Mouse (Mus musculus) intestine, embryonic 15.5 days (tissue): ENCODE results near the gene Nat14. TPM values are rescaled to one million over a fixed set of nuclear protein-coding genes. Genes with fewer than 3 reads are reported as not detected.
A peak's percentile ranks its signal among the peaks of the same experiment; 100 is the strongest.

ENCODE experiments used
- ATAC-seq: fragments of 200-750 bp; cut with Nextera tagmentation; 2 replicates; pipeline ENCODE4 v1.8.0; 2017; ENCODE audit warnings: moderate TSS enrichment, moderate library complexity
- H3K27ac ChIP-seq: fragments of 300-500 bp; sonication (generic); 2 replicates; pipeline ENCODE4 v1.5.1; 2015; ENCODE audit warnings: mild to moderate bottlenecking, inconsistent platforms
- H3K27me3 ChIP-seq: fragments of 300-500 bp; sonication (generic); replicated peaks from 2 replicates; pipeline ENCODE4 v1.6.1; 2015; ENCODE audit warnings: inconsistent platforms
- H3K36me3 ChIP-seq: fragments of 300-500 bp; sonication (generic); 2 replicates; pipeline ENCODE4 v1.6.1; 2015; ENCODE audit warnings: inconsistent platforms
- H3K4me1 ChIP-seq: fragments of 300-500 bp; sonication (generic); replicated peaks from 2 replicates; pipeline ENCODE4 v1.6.1; 2015; ENCODE audit warnings: inconsistent platforms
- H3K4me2 ChIP-seq: fragments of 300-500 bp; sonication (generic); replicated peaks from 2 replicates; pipeline ENCODE4 v1.6.1; 2015; ENCODE audit warnings: mild to moderate bottlenecking, inconsistent platforms
- H3K4me3 ChIP-seq: fragments of 300-500 bp; sonication (generic); replicated peaks from 2 replicates; pipeline ENCODE4 v1.5.1; 2015; ENCODE audit warnings: inconsistent platforms
- H3K9ac ChIP-seq: fragments of 300-500 bp; sonication (generic); 2 replicates; pipeline ENCODE4 v1.6.1; 2015; ENCODE audit warnings: inconsistent platforms
- H3K9me3 ChIP-seq: fragments of 300-500 bp; sonication (generic); 2 replicates; pipeline ENCODE4 v1.6.1; 2016; ENCODE audit warnings: inconsistent platforms
- WGBS: fragments of 180-500 bp; shearing (Covaris S2); methylation state at CpG from one replicate; pipeline ENCODE4 v1.1.7; 2015; 5-methylcytosine and 5-hydroxymethylcytosine counted together
- polyA plus RNA-seq: library from polyadenylated mRNA; unstranded; fragments of >200 nt; fragmentation: Nextera tagmentation; extraction: Ambion mirVana; gene quantifications from 2 replicates; pipeline ENCODE4 v1.2.1, GENCODE M21; 2015

Nat14 gene
- polyA plus RNA-seq, 1 experiment from 2014 or later: 3.0 TPM

DNA sequence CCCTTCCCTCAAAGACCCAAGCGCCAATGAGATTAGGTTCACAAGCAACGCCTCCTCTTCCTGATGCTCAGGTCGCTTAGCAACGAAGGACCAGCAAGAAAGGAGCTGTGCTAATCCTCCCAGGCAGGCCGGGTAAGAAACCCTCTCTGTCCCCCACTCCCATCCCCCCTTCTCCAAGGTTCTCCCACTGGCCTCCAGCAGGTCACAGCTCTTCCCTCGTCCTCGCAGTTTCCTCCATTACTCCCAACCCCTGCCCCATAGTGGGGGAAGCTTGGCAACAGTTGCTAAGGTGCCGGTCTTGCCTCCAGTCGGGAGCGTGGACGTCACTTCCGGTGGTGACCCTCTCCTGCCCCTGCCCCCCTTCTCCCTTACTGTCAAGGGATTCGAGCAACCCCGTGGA is 680 bp downstream of the Nat14 start:
- no peaks in the 10 kb centered on the region for H3K9me3 ChIP-seq
- H3K36me3 ChIP-seq: peaks cover 27% of the 10 kb centered on the region
- H3K4me2 ChIP-seq: peak overlapping the region; percentile 67
- H3K27ac ChIP-seq: peak overlapping the region; percentile 94; the same call in 1 of the 2 replicates
- peak overlapping the region; percentile 25 for H3K4me3 ChIP-seq
- H3K4me1 ChIP-seq: peaks cover 46% of the 10 kb centered on the region
- H3K27me3 ChIP-seq: no peaks in the 10 kb centered on the region
- WGBS: under 1% methylated on average over 14 of the region's 14 CpGs
- no peak overlapping the region; the same call in 1 of the 2 replicates for H3K9ac ChIP-seq
- peak; percentile 33 for ATAC-seq

- Histone ChIP-seq H3K27ac (peak overlapping the region; percentile 94), H3K4me2 (peak overlapping the region; percentile 67), H3K9ac (no peak overlapping the region; the same call in 1 of the 2 replicates), H3K4me1 (peaks cover 46% of the 10 kb centered on the region), H3K9me3 (no peaks in the 10 kb centered on the region), H3K4me3 (peak overlapping the region; percentile 25), H3K36me3 (peaks cover 24% of the 10 kb centered on the region), H3K27me3 (no peaks in the 10 kb centered on the region)
- ATAC-seq: no peak
- WGBS: 1% methylated on average over 14 of the region's 14 CpGs
Measured at GRCm38 (mm10) chr7:4922931-4923565, 1.2 kb downstream of the Nat14 start.

GRCm38 (mm10) chr7:4923586-4924364 is 1.9 kb downstream of the Nat14 start:
- H3K9me3 ChIP-seq: no peaks in the 10 kb centered on the region
- peaks cover 18% of the 10 kb centered on the region for H3K36me3 ChIP-seq
- no peak for ATAC-seq
- H3K4me2 ChIP-seq: peak overlapping the region; percentile 67
- no peaks in the 10 kb centered on the region for H3K27me3 ChIP-seq
- WGBS: 8% methylated on average over 37 of the region's 37 CpGs
- H3K9ac ChIP-seq: peak overlapping the region; percentile 50
- peaks cover 46% of the 10 kb centered on the region for H3K4me1 ChIP-seq
- H3K27ac ChIP-seq: peak overlapping the region; percentile 94
- peak overlapping the region; percentile 19 for H3K4me3 ChIP-seq

- Histone ChIP-seq H3K4me1 (peaks cover 46% of the 10 kb centered on the region), H3K27me3 (no peaks in the 10 kb centered on the region), H3K9me3 (no peaks in the 10 kb centered on the region), H3K9ac (no peak overlapping the region), H3K27ac (peak overlapping the region; percentile 94), H3K4me2 (peak overlapping the region; percentile 67), H3K4me3 (no peak overlapping the region), H3K36me3 (peaks cover 16% of the 10 kb centered on the region)
- ATAC-seq: no peak
- 0% methylated on average over 4 of the region's 4 CpGs for WGBS
Measured at GRCm38 (mm10) chr7:4924483-4924882, 2.7 kb downstream of the Nat14 start.

- H3K36me3 ChIP-seq: peaks cover 12% of the 10 kb centered on the region
- H3K4me3 ChIP-seq: no peak overlapping the region
- peak overlapping the region; percentile 94 for H3K27ac ChIP-seq
- ATAC-seq: peak; percentile 52
- no peaks in the 10 kb centered on the region for H3K9me3 ChIP-seq
- H3K4me1 ChIP-seq: peaks cover 46% of the 10 kb centered on the region
- H3K9ac ChIP-seq: no peak overlapping the region
- peak overlapping the region; percentile 67 for H3K4me2 ChIP-seq
- H3K27me3 ChIP-seq: no peaks in the 10 kb centered on the region
- 6% methylated on average over 3 of the region's 4 CpGs for WGBS
Measured at GRCm38 (mm10) chr7:4924891-4925301, 3.1 kb downstream of the Nat14 start.

GRCm38 (mm10) chr7:4925441-4926381 is 3.9 kb downstream of the Nat14 start, which contains the start of gene Ssc5d:
Gene Ssc5d (plus strand): TSS chr7:4925785.
- H3K4me1 ChIP-seq: peaks cover 46% of the 10 kb centered on the region
- H3K4me3 ChIP-seq: no peak within 1 kb of the TSS
- ATAC-seq: peak; percentile 52
- H3K9ac ChIP-seq: peak within 1 kb of the TSS; percentile 20; the same call in 1 of the 2 replicates
- peak within 1 kb of the TSS; percentile 94 for H3K27ac ChIP-seq
- no peaks in the 10 kb centered on the region for H3K27me3 ChIP-seq
- peak within 1 kb of the TSS; percentile 67 for H3K4me2 ChIP-seq
- no peaks in the 10 kb centered on the region for H3K9me3 ChIP-seq
- WGBS: 17% methylated on average over 6 of the region's 6 CpGs
- H3K36me3 ChIP-seq: peaks cover 6% of the 10 kb centered on the region; the same call in 1 of the 2 replicates

DNA sequence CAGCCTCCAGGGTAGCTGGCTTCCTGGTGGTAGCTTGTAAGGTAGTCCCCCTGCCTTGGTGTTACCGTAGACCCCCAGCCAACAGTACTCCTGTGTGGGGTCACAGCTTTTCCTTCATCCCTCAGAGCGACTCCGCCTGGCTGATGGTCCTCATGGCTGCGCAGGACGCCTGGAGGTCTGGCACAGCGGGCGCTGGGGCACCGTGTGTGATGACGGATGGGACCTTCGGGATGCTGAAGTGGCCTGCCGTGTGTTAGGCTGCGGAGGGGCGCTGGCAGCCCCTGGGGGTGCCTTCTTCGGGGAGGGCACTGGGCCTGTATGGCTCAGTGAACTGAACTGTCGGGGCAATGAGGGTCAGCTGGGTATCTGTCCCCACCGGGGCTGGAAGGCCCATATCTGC is 5.0 kb downstream of the Nat14 start:
- H3K27ac ChIP-seq: no peak overlapping the region
- no peak overlapping the region for H3K4me3 ChIP-seq
- H3K9ac ChIP-seq: no peak overlapping the region
- H3K4me1 ChIP-seq: peaks cover 42% of the 10 kb centered on the region
- H3K4me2 ChIP-seq: no peak overlapping the region
- no peaks in the 10 kb centered on the region for H3K27me3 ChIP-seq
- no peak for ATAC-seq
- no peaks in the 10 kb centered on the region for H3K36me3 ChIP-seq
- WGBS: 69% methylated on average over 16 of the region's 16 CpGs
- no peaks in the 10 kb centered on the region for H3K9me3 ChIP-seq

GRCm38 (mm10) chr7:4927711-4928110 is 5.9 kb downstream of the Nat14 start:
- 54% methylated on average over 8 of the region's 8 CpGs for WGBS
- Histone ChIP-seq H3K27ac (no peak overlapping the region), H3K27me3 (no peaks in the 10 kb centered on the region), H3K4me3 (no peak overlapping the region), H3K9ac (no peak overlapping the region; the same call in 1 of the 2 replicates), H3K4me1 (peaks cover 38% of the 10 kb centered on the region), H3K4me2 (peak overlapping the region; percentile 4; the same call in 1 of the 2 replicates), H3K36me3 (no peaks in the 10 kb centered on the region), H3K9me3 (no peaks in the 10 kb centered on the region)
- no peak for ATAC-seq

GRCm38 (mm10) chr7:4928323-4928722 is 6.5 kb downstream of the Nat14 start:
- Histone ChIP-seq H3K4me2 (no peak overlapping the region), H3K9me3 (no peaks in the 10 kb centered on the region), H3K9ac (no peak overlapping the region), H3K4me1 (peaks cover 31% of the 10 kb centered on the region), H3K36me3 (no peaks in the 10 kb centered on the region), H3K4me3 (no peak overlapping the region), H3K27me3 (no peaks in the 10 kb centered on the region), H3K27ac (no peak overlapping the region)
- 61% methylated on average over 17 of the region's 17 CpGs for WGBS
- no peak for ATAC-seq

- Histone ChIP-seq H3K27ac (no peak overlapping the region), H3K4me1 (no peaks in the 10 kb centered on the region), H3K27me3 (no peaks in the 10 kb centered on the region), H3K4me3 (no peak overlapping the region), H3K36me3 (no peaks in the 10 kb centered on the region), H3K4me2 (no peak overlapping the region), H3K9ac (no peak overlapping the region), H3K9me3 (0 out of 2 replicates have a peak, but pooled peaks cover 3% of the 10 kb centered on the region)
- WGBS: 77% methylated on average over 12 of the region's 12 CpGs
- ATAC-seq: no peak
Measured at GRCm38 (mm10) chr7:4933103-4933502, 11.3 kb downstream of the Nat14 start.

DNA sequence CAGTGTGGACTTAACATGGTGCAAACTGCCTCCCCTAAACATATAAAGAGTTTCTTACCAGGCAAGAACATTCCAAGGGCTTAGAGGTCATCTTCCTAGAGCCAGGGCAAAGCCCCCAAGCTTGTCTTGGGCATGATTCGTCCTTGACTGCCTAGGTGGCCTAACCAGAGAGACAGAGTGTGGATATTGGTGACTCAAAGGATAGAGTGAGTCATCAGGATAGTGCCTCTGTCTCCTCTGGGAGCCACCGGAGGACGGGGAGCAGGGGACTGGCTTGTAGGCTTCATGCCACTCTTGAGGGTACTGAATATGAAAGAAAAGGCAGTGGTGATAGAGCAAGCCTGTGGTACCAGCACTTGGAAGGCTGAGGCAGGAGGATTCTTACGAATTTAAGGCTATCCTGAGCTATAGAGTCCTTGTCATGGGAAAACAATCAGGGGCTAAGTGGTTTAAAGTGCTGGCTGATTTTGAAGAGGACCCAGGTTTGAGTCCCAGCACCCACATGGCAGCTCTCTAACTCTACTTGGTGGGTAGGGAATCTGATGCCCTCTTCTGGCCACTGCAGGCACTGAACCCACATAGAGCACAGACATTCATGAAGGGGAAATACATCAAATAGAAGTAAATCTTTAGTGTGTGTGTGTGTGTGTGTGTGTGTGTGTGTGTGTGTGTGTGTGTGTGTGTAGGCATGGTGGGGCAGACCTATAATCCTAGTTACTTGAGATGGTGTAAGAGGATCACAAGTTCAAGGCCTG is 12.5 kb downstream of the Nat14 start:
- 76% methylated on average over 4 of the region's 4 CpGs for WGBS
- Histone ChIP-seq H3K36me3 (no peaks in the 10 kb centered on the region), H3K9ac (no peak overlapping the region), H3K27ac (no peak overlapping the region), H3K27me3 (no peaks in the 10 kb centered on the region), H3K4me2 (no peak overlapping the region), H3K4me3 (no peak overlapping the region), H3K9me3 (0 out of 2 replicates have a peak, but pooled peaks cover 3% of the 10 kb centered on the region), H3K4me1 (no peaks in the 10 kb centered on the region)
- ATAC-seq: no peak
